Mouse (Mus musculus): ENCODE measurements around the gene Phldb2. TPM values are rescaled to one million over a fixed set of nuclear protein-coding genes. Genes with fewer than 3 reads are reported as not detected.

Gene Phldb2
- polyA plus RNA-seq, 1 experiment = 2.6 TPM

DNA sequence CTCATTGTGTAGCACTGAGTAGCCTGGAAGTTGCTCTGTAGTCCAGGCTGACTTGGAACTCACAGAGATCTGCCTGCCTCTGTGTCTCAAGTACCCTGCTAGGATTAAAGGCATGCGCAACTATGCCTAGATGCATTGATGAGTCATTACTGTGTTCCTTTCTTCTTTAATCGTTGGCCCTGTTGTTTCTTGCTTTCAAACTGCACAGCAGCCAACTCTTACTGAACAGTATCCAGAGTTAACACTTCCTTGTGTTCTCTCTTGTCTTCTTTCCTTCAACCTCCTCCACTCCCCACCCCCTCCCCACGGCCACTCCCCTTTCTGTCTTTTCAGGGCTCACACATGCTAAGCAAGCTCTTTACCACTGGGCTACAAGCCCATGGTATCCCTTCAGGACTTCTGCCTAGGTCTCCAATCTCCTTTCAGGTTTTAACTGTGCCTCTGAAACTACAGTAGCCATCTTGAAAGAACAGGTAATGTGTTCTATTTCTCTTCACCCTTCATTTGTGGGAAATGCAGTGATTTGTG, 17.4 kb downstream of the Phldb2 start:
- Histone ChIP-seq H3K4me1 (ENCODE audit: control insufficient read depth, insufficient read depth, insufficient read length, low read length) (no peaks in the 10 kb centered on the region), H3K27ac (replicated peaks; ENCODE audit: low read depth, low read length) (no peak overlapping the region), H3K4me3 (ENCODE audit: insufficient read depth, low read depth, low read length) (no peak overlapping the region)

DNA sequence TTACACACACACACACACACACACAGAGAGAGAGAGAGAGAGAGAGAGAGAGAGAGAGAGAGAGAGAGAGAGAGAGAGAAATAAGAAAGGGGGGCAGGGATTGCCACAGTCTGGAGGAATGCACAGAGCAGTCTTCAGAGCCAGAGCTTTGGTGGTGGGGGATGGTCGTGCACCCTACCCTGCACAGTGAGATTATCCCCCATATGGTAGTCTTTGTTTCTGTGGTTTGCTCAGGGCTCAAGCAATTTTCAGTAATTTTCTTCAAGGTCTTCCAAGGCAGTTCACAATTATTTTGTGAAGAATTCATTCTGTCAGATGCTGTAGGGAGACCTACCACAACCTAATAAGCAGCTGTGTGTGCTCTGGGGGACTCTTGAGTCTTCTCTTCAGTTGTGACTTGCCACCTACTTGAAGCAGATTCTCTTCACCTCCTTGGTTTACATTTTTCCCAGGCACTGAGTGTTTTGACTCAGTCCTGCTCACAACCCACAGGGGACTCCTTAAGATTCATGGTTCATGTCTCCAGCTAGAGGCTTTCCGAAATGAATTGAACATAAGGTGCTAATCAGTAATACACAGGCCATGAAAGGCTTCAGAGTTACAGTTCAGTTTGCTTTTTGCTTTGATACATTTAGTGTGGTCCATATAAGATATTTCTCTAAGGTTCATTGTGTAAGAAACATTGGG, 18.5 kb downstream of the Phldb2 start:
- Histone ChIP-seq H3K4me3 (ENCODE audit: insufficient read depth, low read depth, low read length) (no peak overlapping the region), H3K4me1 (ENCODE audit: control insufficient read depth, insufficient read depth, insufficient read length, low read length) (no peaks in the 10 kb centered on the region), H3K27ac (replicated peaks; ENCODE audit: low read depth, low read length) (no peak overlapping the region)

- no peak overlapping the region for H3K4me3 ChIP-seq (ENCODE audit: insufficient read depth, low read depth, low read length)
- no peak overlapping the region for H3K27ac ChIP-seq (replicated peaks; ENCODE audit: low read depth, low read length)
- peaks cover 3% of the 10 kb centered on the region; the same call in 1 of the 2 replicates for H3K4me1 ChIP-seq (ENCODE audit: control insufficient read depth, insufficient read depth, insufficient read length, low read length)
These were observed 23.1 kb downstream of the Phldb2 start for GRCm38 (mm10) chr16:45930308-45930707.

- Histone ChIP-seq H3K4me1 (ENCODE audit: control insufficient read depth, insufficient read depth, insufficient read length, low read length) (peaks cover 16% of the 10 kb centered on the region), H3K27ac (replicated peaks; ENCODE audit: low read depth, low read length) (no peak overlapping the region), H3K4me3 (ENCODE audit: insufficient read depth, low read depth, low read length) (no peak overlapping the region)
These were observed 25.3 kb downstream of the Phldb2 start for GRCm38 (mm10) chr16:45928090-45928489.

DNA sequence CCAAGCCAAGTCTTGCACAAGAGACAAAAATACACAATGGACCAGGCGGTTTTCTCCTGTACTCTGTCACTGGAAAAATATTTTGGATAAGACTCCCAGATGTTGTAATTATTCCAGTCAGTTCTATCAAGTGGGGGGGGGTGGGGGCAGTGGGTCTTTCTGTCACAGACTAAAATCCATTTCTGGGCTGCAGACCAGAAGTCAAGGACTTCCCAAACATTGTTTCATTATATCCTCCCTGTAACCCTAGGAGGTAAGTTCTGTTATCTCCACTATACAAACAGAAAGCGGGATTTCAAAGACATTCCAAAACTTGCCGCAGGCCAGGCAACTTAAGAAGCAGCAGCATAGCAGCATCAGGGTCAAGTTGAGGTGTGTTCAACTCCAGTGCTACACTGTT, 25.8 kb downstream of the Phldb2 start:
- Histone ChIP-seq H3K4me1 (ENCODE audit: control insufficient read depth, insufficient read depth, insufficient read length, low read length) (peaks cover 20% of the 10 kb centered on the region), H3K4me3 (ENCODE audit: insufficient read depth, low read depth, low read length) (no peak overlapping the region), H3K27ac (replicated peaks; ENCODE audit: low read depth, low read length) (no peak overlapping the region)

DNA sequence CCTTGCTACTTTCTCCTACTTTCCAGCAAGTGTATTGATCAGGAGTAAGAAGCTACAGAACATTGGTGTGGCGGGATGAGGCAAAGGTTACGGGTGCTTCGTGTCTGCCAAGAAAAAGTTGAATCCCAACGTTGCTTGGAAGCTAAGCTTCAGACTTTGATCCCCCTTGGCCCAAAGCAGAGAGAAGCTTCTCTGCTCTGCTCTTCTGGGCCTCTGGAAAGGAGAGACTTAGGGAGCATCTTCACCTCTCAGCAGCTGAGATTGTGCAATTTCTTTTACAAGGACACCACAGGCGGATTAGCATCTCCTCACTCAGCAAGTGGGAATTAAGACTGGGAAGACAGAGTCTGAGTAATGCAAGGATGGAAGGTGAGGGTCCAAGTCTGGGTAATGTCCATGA, 26.5 kb downstream of the Phldb2 start:
- peaks cover 20% of the 10 kb centered on the region for H3K4me1 ChIP-seq (ENCODE audit: control insufficient read depth, insufficient read depth, insufficient read length, low read length)
- H3K4me3 ChIP-seq (ENCODE audit: insufficient read depth, low read depth, low read length) = no peak overlapping the region
- no peak overlapping the region for H3K27ac ChIP-seq (replicated peaks; ENCODE audit: low read depth, low read length)

DNA sequence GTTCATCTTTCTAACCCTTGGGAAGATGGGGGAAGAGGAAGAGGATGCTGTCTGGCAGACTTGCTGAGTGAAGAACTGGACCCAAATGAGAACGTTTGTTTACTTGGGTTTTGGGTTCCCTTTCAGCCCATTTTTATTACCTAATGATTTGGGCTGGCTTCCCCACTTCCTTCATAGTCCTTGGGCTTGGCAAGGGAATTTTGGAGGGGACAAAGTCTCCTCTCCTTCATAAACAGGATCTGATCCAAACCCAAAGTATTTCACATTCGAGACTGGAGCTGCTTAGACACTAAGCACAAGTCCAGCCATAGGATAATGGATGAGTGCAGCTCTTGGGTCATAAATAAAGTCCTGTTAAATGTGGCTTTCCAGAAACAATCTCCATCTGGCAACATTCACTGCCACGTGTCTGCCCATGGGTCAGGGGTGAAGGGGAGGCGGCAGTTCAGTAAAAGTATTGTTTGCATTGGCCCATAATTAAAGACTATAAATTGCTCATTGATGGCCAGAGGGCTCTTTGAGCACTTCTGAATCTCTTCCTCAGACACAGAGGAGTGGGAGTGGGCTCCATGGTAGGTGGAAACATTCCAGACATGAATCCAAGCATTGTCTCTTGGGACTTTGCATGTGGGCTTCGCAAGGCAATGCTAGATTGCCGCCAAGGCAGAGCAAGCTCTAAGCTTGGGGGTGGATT, 29.5 kb downstream of the Phldb2 start:
- Histone ChIP-seq H3K4me3 (ENCODE audit: insufficient read depth, low read depth, low read length) (no peak overlapping the region), H3K4me1 (ENCODE audit: control insufficient read depth, insufficient read depth, insufficient read length, low read length) (peaks cover 20% of the 10 kb centered on the region), H3K27ac (replicated peaks; ENCODE audit: low read depth, low read length) (no peak overlapping the region)

- H3K4me3 ChIP-seq (ENCODE audit: insufficient read depth, low read depth, low read length) = no peak overlapping the region
- H3K27ac ChIP-seq (replicated peaks; ENCODE audit: low read depth, low read length) = peak overlapping the region; percentile 34; the same call in 1 of the 2 replicates
These were observed 30.7 kb downstream of the Phldb2 start for GRCm38 (mm10) chr16:45922546-45923229.

GRCm38 (mm10) chr16:45919572-45919971, 33.8 kb downstream of the Phldb2 start:
- Histone ChIP-seq H3K4me1 (ENCODE audit: control insufficient read depth, insufficient read depth, insufficient read length, low read length) (peaks cover 16% of the 10 kb centered on the region), H3K27ac (replicated peaks; ENCODE audit: low read depth, low read length) (no peak overlapping the region), H3K4me3 (ENCODE audit: insufficient read depth, low read depth, low read length) (no peak overlapping the region)

More at GRCm38 (mm10) chr16:45922546-45923229, 30.7 kb downstream of the Phldb2 start:
- peaks cover 20% of the 10 kb centered on the region for H3K4me1 ChIP-seq (ENCODE audit: control insufficient read depth, insufficient read depth, insufficient read length, low read length)

GRCm38 (mm10) chr16:45903595-45903994, 49.8 kb downstream of the Phldb2 start:
- Histone ChIP-seq H3K27ac (replicated peaks; ENCODE audit: low read depth, low read length) (no peak overlapping the region), H3K4me1 (ENCODE audit: control insufficient read depth, insufficient read depth, insufficient read length, low read length) (no peaks in the 10 kb centered on the region)

DNA sequence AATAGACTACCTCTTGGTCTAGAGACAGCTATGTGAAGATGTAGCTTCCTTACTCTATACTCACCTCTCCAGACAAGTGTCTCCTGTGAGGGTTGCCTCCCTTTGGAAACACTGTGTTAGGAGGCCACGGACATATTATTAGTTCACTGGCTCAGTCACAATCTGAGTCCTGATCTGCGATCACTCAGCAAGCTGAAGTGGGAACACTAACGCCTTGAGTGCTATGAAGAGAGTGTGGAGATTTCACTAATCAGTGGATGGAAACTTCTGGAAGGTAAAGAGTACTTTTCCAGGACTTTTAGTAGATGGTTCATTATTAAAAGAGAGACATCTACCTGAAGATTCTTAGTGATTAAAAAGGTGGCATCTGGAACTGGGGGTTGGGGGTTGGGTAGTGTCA, 54.9 kb downstream of the Phldb2 start:
- H3K27ac ChIP-seq (replicated peaks; ENCODE audit: low read depth, low read length) = no peak overlapping the region
- no peak overlapping the region for H3K4me3 ChIP-seq (ENCODE audit: insufficient read depth, low read depth, low read length)
- no peaks in the 10 kb centered on the region for H3K4me1 ChIP-seq (ENCODE audit: control insufficient read depth, insufficient read depth, insufficient read length, low read length)

More at GRCm38 (mm10) chr16:45903595-45903994, 49.8 kb downstream of the Phldb2 start:
- H3K4me3 ChIP-seq (ENCODE audit: insufficient read depth, low read depth, low read length) = no peak overlapping the region

DNA sequence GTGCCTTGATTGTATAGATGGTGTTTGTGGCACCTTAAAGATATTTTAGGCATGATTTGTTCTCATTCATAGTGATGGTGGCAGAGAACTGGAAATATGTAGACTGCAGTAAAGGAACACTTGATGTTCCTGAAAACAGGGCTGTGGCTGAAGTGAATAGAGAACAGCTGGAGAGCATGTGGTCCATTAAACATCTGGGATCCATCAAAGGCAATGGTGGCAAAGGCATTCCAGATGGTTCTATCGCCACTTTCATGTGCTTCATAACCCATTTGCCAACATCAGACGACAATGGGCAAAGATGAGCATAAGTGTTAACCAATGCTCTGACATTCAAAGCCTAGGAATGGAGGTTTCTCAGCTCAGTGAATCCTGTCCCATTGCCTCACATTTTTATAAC, 56.8 kb downstream of the Phldb2 start:
- Histone ChIP-seq H3K4me1 (ENCODE audit: control insufficient read depth, insufficient read depth, insufficient read length, low read length) (no peaks in the 10 kb centered on the region), H3K27ac (replicated peaks; ENCODE audit: low read depth, low read length) (no peak overlapping the region), H3K4me3 (ENCODE audit: insufficient read depth, low read depth, low read length) (no peak overlapping the region)

DNA sequence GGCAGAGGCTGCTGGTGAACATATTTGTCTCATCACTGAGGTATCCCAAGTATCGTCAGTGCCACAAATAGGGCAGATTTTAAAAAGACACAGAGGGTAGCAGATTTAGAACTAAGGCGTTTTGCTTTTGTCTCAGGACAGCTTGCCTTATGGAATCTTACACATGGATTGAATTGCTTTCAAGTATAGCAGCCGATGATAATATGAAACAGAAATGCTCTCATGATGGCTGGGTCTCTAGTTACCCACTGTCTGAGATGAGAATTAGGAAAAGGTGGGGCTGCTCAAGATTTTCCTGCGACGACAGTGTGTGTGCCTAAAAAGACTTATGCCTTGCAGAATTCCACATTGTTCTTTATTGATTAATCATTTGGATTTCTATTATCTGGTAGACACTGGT, 58.4 kb downstream of the Phldb2 start:
- Histone ChIP-seq H3K4me1 (ENCODE audit: control insufficient read depth, insufficient read depth, insufficient read length, low read length) (no peaks in the 10 kb centered on the region), H3K27ac (replicated peaks; ENCODE audit: low read depth, low read length) (no peak overlapping the region), H3K4me3 (ENCODE audit: insufficient read depth, low read depth, low read length) (no peak overlapping the region)

DNA sequence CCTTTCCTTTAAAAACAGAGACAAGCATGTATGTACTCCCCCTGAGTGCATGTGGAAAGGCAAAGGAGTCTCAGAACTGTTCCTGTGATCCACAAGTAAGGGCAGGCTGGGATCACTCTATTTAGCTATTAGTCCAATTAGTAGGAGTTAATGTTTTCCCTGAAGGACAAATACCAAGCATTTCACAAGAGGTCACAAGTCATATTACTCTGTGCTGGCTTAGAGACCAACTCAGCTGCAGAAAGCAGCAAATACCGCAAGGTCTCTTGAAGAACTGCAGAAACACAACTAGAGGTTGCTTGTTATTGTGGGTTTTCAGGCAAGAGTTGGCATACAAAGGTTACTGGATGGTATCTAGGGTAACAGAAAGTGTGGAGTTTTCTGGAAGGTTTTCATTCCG, 59.6 kb downstream of the Phldb2 start:
- Histone ChIP-seq H3K4me3 (ENCODE audit: insufficient read depth, low read depth, low read length) (no peak overlapping the region), H3K27ac (replicated peaks; ENCODE audit: low read depth, low read length) (no peak overlapping the region), H3K4me1 (ENCODE audit: control insufficient read depth, insufficient read depth, insufficient read length, low read length) (no peaks in the 10 kb centered on the region)

DNA sequence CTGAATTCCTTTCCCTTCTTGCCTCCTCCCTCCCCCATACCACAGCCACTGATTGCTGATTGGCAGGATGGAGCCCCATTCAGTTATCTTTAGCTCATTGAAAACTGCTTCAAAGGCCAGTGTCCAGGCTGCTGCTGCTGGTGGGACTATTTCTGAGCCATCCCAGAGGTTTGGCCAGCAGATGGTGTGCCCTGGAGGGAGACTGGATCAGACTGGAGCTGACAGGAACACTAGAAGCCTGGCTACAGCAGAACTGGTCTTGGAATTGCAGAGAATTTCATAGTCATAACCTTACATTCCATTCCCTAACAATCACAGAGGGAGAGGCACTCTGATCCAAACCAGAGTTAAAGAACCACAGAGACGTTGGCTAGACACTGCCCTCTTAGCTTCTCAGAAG, 60.5 kb downstream of the Phldb2 start:
- Histone ChIP-seq H3K4me1 (ENCODE audit: control insufficient read depth, insufficient read depth, insufficient read length, low read length) (no peaks in the 10 kb centered on the region), H3K4me3 (ENCODE audit: insufficient read depth, low read depth, low read length) (no peak overlapping the region), H3K27ac (replicated peaks; ENCODE audit: low read depth, low read length) (no peak overlapping the region)

All from brown adipose tissue, adult 24 weeks (tissue).